Mouse (Mus musculus): ENCODE measurements around the gene Fkbp3.

GRCm38 (mm10) chr12:65111503-65111902 lies 37.7 kb upstream of the Fkbp3 start:
- TF ChIP-seq CTCF (IDR thresholded peaks at IDR 0.05; ENCODE audit: control insufficient read depth, insufficient read depth, low read length): no peak
- TF ChIP-seq POLR2A (IDR thresholded peaks at IDR 0.05; ENCODE audit: borderline replicate concordance, control insufficient read depth, low read depth, low read length): no peak

Measured in bone marrow, adult 2 months (tissue).